12 mouse cellular contexts compared by ENCODE assay signal in genomic region chr7:117709901-117710607, GRCm38 (mm10).
A peak's percentile ranks its signal among the peaks of the same experiment; 100 is the strongest.
DNase-seq lines count a peak whose midpoint lies in the region; ATAC-seq and TF ChIP-seq lines count a peak whose summit lies in the region.
"Had no signal": no experiment of that assay in that cellular context is flagged by ENCODE, and none has a peak within 500 bp of the region (broad histone marks: within the 10 kb centered on the region; RNA-seq: fewer than 3 reads in every experiment).

No protein-coding gene starts in this region.

- peak; percentile 49 for DNase-seq in layer of hippocampus, adult 11-12 months (ENCODE audit: low spot score)
- no peak for DNase-seq in layer of hippocampus, adult 9-10 months (ENCODE audit: low spot score)
- DNase-seq in 416B (ENCODE audit: low read depth) (peak; percentile 24), MEL (ENCODE audit: low read depth, low spot score) (peak; percentile 5)
- no peak for DNase-seq in thymus, postnatal 25 days
- DNase-seq in cerebellum, postnatal 14 days, result no peak
- DNase-seq: cerebellum, postnatal 36 days; liver, embryonic 13.5 days had no signal

- H3K27ac ChIP-seq in MEL (ENCODE audit: control insufficient read depth, low read depth, low read length), result no peak overlapping the region
- H3K27ac ChIP-seq: heart, embryonic 15.5 days; liver, embryonic 13.5 days had no signal

- H3K27me3 ChIP-seq in MEL (ENCODE audit: control insufficient read depth in 1 of 2, insufficient read depth in 2 of 2, low read length in 2 of 2), result no peaks in the 10 kb centered on the region
- H3K27me3 ChIP-seq: heart, embryonic 15.5 days; liver, embryonic 13.5 days; megakaryocyte, embryonic 14.5 days had no signal

- no peaks in the 10 kb centered on the region for H3K9me3 ChIP-seq in MEL (replicated peaks; ENCODE audit: insufficient read depth, low read length)
- H3K9me3 ChIP-seq: heart, embryonic 15.5 days; liver, embryonic 13.5 days had no signal

- H3K4me3 ChIP-seq in MEL (ENCODE audit: control insufficient read depth in 1 of 2, insufficient read depth in 1 of 2, low read depth in 2 of 2, low read length in 2 of 2), result no peak overlapping the region
- H3K4me3 ChIP-seq: heart, embryonic 15.5 days; liver, embryonic 13.5 days; megakaryocyte, embryonic 14.5 days had no signal

- H3K4me1 ChIP-seq in MEL (ENCODE audit: control insufficient read depth in 1 of 2, insufficient read depth in 2 of 2, low read length in 2 of 2), result no peaks in the 10 kb centered on the region
- H3K4me1 ChIP-seq: heart, embryonic 15.5 days; liver, embryonic 13.5 days; megakaryocyte, embryonic 14.5 days had no signal

- no peaks in the 10 kb centered on the region for H3K36me3 ChIP-seq in MEL (ENCODE audit: control insufficient read depth in 1 of 2, insufficient read depth in 2 of 2, low read length in 2 of 2)
- H3K36me3 ChIP-seq: heart, embryonic 15.5 days; liver, embryonic 13.5 days had no signal

- peak; percentile 40; the same call in 1 of the 2 replicates for ATAC-seq in granulocyte monocyte progenitor cell, adult 5-6 weeks (replicated peaks; ENCODE audit: poor library complexity, severe bottlenecking)
- ATAC-seq: hindbrain, embryonic 16.5 days had no signal

- TF ChIP-seq EP300 in MEL (IDR thresholded peaks at IDR 0.05; ENCODE audit: low read depth in 1 of 2, low read length in 2 of 2), result no peak

- TF ChIP-seq CTCF in MEL (IDR thresholded peaks at IDR 0.05 in 2 of 3, conservative IDR thresholded peaks at IDR 0.05 in 1 of 3; ENCODE audit: control insufficient read depth in 1 of 3, insufficient read depth in 1 of 3, low read depth in 2 of 3, low read length in 3 of 3, poor library complexity in 1 of 3, severe bottlenecking in 1 of 3), result peak in 1 of 3 experiments; percentile 10; a peak in 2 of 6 replicates

- TF ChIP-seq POLR2A in MEL (IDR thresholded peaks at IDR 0.05; ENCODE audit: control insufficient read depth in 1 of 2, insufficient read depth in 1 of 2, low read depth in 1 of 2, low read length in 2 of 2, poor library complexity in 1 of 2), result no peak

- TF ChIP-seq RAD21 in MEL (IDR thresholded peaks at IDR 0.05; ENCODE audit: low read depth, low read length), result no peak

- H3K9ac ChIP-seq in MEL (ENCODE audit: control insufficient read depth, low read depth, low read length, poor library complexity, severe bottlenecking), result no peak overlapping the region
- H3K9ac ChIP-seq: heart, embryonic 15.5 days; liver, embryonic 13.5 days had no signal

- no peaks in the 10 kb centered on the region for H3K79me2 ChIP-seq in MEL (ENCODE audit: control insufficient read depth, insufficient read depth, low read length, poor library complexity)

TF ChIP-seq in MEL, 35 proteins besides CTCF, POLR2A, EP300 and RAD21:
- TF ChIP-seq SMC3 (IDR thresholded peaks at IDR 0.05; ENCODE audit: low read depth, low read length), result peak; percentile 26
- TF ChIP-seq ETS1 (IDR thresholded peaks at IDR 0.05; ENCODE audit: low read depth, low read length), result no peak
- no peak for TF ChIP-seq BHLHE40 (IDR thresholded peaks at IDR 0.05; ENCODE audit: borderline replicate concordance, low read depth, low read length)
- TF ChIP-seq MXI1 (IDR thresholded peaks at IDR 0.05; ENCODE audit: low read depth, low read length), result no peak

Comparison
In these comparisons a context has a peak if more than half of its experiments do, and no peak if none do; other contexts are left out.
1. DNase-seq: peak in layer of hippocampus, adult 11-12 months (single experiment), 416B (single experiment) and MEL (single experiment); none in layer of hippocampus, adult 9-10 months (single experiment), thymus, postnatal 25 days (single experiment) and cerebellum, postnatal 14 days (0 of 2).